Mouse (Mus musculus): ENCODE data around the gene Jmjd1c. TPM values are rescaled to one million over a fixed set of nuclear protein-coding genes. Genes with fewer than 3 reads are reported as not detected.

The Jmjd1c gene
- total RNA-seq, 2 experiments from 2014 or later, result 77.1 to 87.7 TPM

GRCm38 (mm10) chr10:67119291-67119690, 23.4 kb downstream of the Jmjd1c start:
- no peak for DNase-seq (ENCODE audit: low spot score in 2 of 2)
- intact Hi-C loops (cut with DNase I), result no loop called here

- intact Hi-C loops (cut with DNase I), result loop anchor here (5.0 kb wide), 3 partner anchors 118 to 268 kb away; no protein-coding TSS in a partner anchor
- no peak for DNase-seq (ENCODE audit: low spot score in 2 of 2)
Observed at GRCm38 (mm10) chr10:67120180-67120579, 24.3 kb downstream of the Jmjd1c start.

DNA sequence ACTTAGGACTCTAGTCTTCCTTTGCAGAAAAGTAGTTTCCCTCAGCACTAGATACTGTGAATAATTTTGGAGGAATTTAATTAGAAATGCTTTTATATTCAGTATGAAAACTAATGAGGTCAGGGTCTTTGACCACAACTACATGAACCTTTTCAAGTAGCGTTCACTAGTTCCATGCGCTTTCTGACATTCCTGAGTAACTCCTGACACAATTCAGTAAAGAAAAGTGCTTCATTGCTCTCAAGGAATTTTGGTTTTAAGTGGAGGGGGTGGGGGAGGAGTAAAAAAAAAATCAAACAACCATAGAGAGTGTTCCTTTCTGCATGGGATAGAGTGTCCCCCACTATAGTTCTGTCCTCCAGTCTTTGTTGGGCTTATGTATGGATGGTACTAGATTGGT, 24.7 kb downstream of the Jmjd1c start:
- no peak for DNase-seq (ENCODE audit: low spot score in 2 of 2)
- intact Hi-C loops (cut with DNase I), result loop anchor here (5.0 kb wide), 3 partner anchors 118 to 268 kb away; no protein-coding TSS in a partner anchor

- intact Hi-C loops (cut with DNase I), result loop anchor here (5.0 kb wide), 3 partner anchors 121 to 271 kb away; no protein-coding TSS in a partner anchor
- DNase-seq (ENCODE audit: low spot score in 2 of 2), result no peak
Observed at GRCm38 (mm10) chr10:67123756-67124155, 27.8 kb downstream of the Jmjd1c start.

- peak in 1 of 2 experiments; percentile 82 for DNase-seq (ENCODE audit: low spot score in 2 of 2)
- intact Hi-C loops (cut with DNase I), result loop anchor here (5.0 kb wide), 3 partner anchors 122 to 272 kb away; no protein-coding TSS in a partner anchor
Observed at GRCm38 (mm10) chr10:67124156-67124555, 28.2 kb downstream of the Jmjd1c start.

- DNase-seq (ENCODE audit: low spot score in 2 of 2), result peak; percentile 78 to 90
- intact Hi-C loops (cut with DNase I), result loop anchor here (2.0 to 5.0 kb wide), 2 partner anchors 29 to 61 kb away; partner anchors contain the start of genes Jmjd1c and Reep3
Observed at GRCm38 (mm10) chr10:67126061-67126858, 30.3 kb downstream of the Jmjd1c start.

DNA sequence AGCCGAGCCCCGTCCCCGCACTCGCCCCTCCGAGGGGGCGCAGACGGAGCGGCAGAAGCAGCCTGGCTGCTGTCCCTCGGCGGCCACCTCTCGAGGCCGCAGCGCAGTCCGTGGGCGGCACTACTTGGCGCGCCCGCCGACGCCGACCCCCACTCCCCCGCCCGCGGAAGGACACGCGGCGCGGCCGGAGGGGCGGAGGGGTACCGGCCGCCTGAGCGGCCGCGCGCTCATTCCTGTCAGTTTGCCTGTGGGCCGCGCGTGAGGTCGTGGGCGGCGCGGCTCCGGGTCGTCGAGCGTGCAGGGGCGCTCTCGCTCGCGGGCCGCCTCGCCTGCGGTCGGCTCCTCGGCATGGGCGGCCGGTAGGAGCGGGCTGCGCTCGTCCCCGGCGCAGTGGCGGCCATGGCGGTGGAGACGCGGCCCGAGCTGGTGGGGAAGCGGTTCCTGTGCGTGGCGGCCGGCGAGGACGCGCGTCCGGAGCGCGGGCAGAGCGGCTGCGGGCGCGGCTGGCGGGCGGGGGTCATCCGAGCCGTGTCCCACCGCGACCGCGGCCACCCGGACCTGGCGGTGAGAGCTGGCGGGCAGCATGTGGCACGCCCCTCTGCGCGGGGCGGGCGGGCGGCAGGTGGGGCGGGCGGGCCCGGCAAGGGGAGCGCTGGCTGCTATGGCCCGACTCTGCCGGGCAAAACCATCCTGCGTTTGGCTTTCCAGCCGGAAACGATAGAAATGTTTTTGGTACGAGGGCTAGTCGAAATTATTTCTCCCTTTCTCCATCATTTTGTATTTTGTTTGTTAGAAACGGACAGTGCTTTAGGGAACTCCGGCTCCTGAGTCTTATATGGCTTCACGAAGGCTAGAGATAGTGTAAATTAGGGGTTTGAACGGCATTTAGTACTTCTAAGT, 31.2 kb downstream of the Jmjd1c start:
- DNase-seq (ENCODE audit: low spot score in 2 of 2), result peak in 1 of 2 experiments; percentile 47
- intact Hi-C loops (cut with DNase I), result loop anchor here (2.0 to 5.0 kb wide), 2 partner anchors 30 to 60 kb away; partner anchors contain the start of genes Jmjd1c and Reep3

DNA sequence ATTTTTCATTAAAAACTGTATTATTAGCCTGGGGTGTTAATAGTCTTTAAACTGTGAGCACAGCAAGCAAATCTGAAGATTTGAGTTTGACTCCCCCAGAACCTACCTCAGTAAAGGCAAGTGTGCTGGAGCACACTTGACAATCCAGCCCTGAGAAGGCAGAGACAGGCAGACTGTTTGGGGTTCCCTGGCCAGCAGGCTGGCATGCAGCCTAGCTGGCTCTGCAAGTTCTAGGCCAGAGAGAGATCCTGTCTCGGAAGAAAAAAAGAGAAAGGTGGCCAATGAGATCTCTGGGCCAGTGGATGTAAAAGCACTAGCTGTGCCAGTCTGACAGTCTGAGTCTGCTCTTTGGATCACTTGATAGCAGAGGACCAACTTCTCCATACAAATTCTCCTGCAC, 33.6 kb downstream of the Jmjd1c start:
- intact Hi-C loops (cut with DNase I), result loop anchor here (5.0 kb wide), 1 partner anchor 58 kb away; no protein-coding TSS in a partner anchor
- peak in 1 of 2 experiments; percentile 37 for DNase-seq (ENCODE audit: low spot score in 2 of 2)

GRCm38 (mm10) chr10:67131709-67132108, 35.8 kb downstream of the Jmjd1c start:
- intact Hi-C loops (cut with DNase I), result no loop called here

DNA sequence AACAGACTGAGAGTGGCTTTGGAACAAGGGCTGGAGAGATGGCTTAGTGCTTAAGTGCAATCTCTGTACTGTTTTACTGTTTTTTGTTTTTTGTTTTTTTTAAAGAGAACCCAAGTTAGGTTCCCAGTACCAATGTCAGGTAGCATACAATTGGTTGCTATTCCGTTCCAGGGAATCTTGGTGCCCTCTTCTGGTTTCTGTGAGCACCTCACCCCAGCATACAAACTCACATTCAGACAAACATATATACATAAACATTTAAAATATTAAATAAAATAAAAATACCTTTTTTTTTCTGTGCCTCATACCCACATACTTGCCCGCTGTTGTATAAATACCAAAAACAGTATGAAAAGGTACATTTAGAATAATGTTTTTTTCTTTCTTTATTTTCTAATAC, 38.4 kb downstream of the Jmjd1c start:
- intact Hi-C loops (cut with DNase I), result no loop called here
- DNase-seq (ENCODE audit: low spot score in 2 of 2), result no peak

More at GRCm38 (mm10) chr10:67131709-67132108, 35.8 kb downstream of the Jmjd1c start:
- DNase-seq (ENCODE audit: low spot score in 2 of 2), result no peak

GRCm38 (mm10) chr10:67137437-67137836, 41.5 kb downstream of the Jmjd1c start:
- intact Hi-C loops (cut with DNase I), result loop anchor here (5.0 kb wide), 1 partner anchor 45 kb away; no protein-coding TSS in a partner anchor

DNA sequence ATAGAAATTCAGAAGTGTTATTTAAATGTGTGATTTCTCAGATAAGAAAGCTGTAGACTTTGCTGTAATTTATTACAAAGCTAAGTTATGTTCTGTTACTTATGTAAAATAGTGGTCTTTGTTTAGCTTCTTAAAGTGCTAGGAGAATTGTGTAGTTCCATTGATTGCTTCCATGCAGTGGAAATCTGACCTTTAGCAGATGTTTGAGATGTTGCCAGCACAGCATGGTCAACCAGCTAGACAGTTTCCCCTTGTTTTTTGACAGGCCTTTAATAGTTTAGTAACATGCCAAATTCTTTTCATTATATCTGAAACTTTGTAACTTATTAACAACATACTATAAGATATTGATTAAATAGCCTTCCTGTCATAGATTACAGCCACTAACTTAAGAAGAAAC, 47.7 kb downstream of the Jmjd1c start:
- no peak for DNase-seq (ENCODE audit: low spot score in 2 of 2)
- intact Hi-C loops (cut with DNase I), result no loop called here

More at GRCm38 (mm10) chr10:67137437-67137836, 41.5 kb downstream of the Jmjd1c start:
- DNase-seq (ENCODE audit: low spot score in 2 of 2), result no peak

DNA sequence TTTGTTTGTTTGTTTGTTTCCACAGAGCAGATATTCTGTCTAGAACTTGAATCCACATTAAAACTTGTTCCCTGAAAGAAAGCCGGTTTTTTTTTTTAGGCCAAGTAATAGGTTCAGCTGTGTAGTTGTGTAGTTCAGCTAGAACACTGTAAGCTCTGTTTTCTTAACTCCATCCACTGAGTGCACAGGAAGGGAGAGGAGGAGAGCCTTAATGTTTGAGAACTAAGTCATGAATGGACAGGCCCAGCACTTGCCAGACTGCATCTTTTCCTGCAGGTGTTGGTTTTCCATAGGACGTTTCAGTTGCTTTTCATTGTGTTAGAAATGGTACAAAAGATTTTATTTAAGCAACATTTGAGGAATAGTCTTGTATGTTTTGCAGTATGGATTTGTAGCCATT, 48.3 kb downstream of the Jmjd1c start:
- intact Hi-C loops (cut with DNase I), result no loop called here

DNA sequence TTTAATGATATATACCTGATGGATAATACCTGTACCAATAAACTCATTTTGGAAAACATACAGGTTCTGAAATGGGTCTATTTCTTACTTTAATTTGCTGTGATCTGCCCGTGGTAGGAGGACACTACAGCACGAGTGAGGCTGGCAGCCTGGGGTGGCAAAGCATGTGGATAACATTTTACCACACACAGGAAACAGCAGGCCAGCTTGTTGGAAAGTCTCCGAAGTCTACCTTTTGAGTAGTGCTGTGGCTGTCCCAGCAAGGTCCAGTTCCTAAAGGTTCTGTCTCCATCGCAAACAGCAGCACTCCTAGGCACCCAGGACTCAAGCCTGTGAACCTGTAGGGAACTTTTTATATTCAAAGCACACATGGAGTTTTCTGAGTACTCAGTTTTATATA, 49.7 kb downstream of the Jmjd1c start:
- no peak for DNase-seq (ENCODE audit: low spot score in 2 of 2)
- intact Hi-C loops (cut with DNase I), result no loop called here

More for the DNA sequence above, 48.3 kb downstream of the Jmjd1c start:
- no peak for DNase-seq (ENCODE audit: low spot score in 2 of 2)

- no peak for DNase-seq (ENCODE audit: low spot score in 2 of 2)
- intact Hi-C loops (cut with DNase I), result no loop called here
Observed at GRCm38 (mm10) chr10:67151766-67152165, 55.8 kb downstream of the Jmjd1c start.

- DNase-seq (ENCODE audit: low spot score in 2 of 2), result no peak
- intact Hi-C loops (cut with DNase I), result no loop called here
Observed at GRCm38 (mm10) chr10:67154647-67155046, 58.7 kb downstream of the Jmjd1c start.

- intact Hi-C loops (cut with DNase I), result no loop called here
Observed at GRCm38 (mm10) chr10:67174049-67174448, 78.1 kb downstream of the Jmjd1c start.

GRCm38 (mm10) chr10:67176031-67176430, 80.1 kb downstream of the Jmjd1c start:
- intact Hi-C loops (cut with DNase I), result no loop called here
- no peak for DNase-seq (ENCODE audit: low spot score in 2 of 2)

More at GRCm38 (mm10) chr10:67174049-67174448, 78.1 kb downstream of the Jmjd1c start:
- DNase-seq (ENCODE audit: low spot score in 2 of 2), result no peak

- no peak for DNase-seq (ENCODE audit: low spot score in 2 of 2)
- intact Hi-C loops (cut with DNase I), result no loop called here
Observed at GRCm38 (mm10) chr10:67176932-67177331, 81.0 kb downstream of the Jmjd1c start.

DNA sequence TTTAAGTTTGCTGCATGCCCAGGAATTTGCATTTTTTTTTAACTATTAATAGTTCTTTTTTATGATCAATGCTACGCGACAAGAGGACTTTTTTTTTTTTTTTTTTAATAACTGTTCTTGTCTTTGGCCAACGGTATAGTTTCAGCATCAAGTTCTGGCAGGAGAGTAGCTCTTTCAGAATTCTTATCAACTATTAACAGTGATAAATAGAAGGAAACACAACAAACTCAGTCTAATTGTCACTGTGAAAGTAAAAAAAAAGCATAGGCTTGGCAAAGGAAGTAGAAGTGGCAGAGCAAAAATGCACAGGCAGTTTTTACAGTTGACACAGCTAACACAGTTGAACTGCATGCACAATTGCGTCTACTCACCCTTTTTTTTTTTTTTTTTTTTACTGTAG, 81.5 kb downstream of the Jmjd1c start:
- intact Hi-C loops (cut with DNase I), result no loop called here

More for the DNA sequence above, 81.5 kb downstream of the Jmjd1c start:
- DNase-seq (ENCODE audit: low spot score in 2 of 2), result no peak

All from left cerebral cortex, postnatal 25 days (tissue).